Mouse (Mus musculus) heart, adult 2 months (tissue): ENCODE measurements around the gene Cd6.

ENCODE experiments used
- CTCF ChIP-seq: fragments of 200-600 bp; IDR thresholded peaks from 2 replicates; pipeline ENCODE4 v1.8.1; 2022; ENCODE audit warnings: antibody characterized with exemption, mild to moderate bottlenecking, moderate library complexity
- EP300 ChIP-seq: fragments of 200-500 bp; IDR thresholded peaks from 2 replicates; pipeline ENCODE4 v1.6.1; 2011; ENCODE audit warnings: low read depth, low read length, control low read depth; ENCODE audit not compliant: insufficient read depth
- POLR2A ChIP-seq: fragments of 200-500 bp; IDR thresholded peaks from 2 replicates; pipeline ENCODE4 v1.6.1; 2011; ENCODE audit warnings: mild to moderate bottlenecking, low read depth, low read length, control low read depth; ENCODE audit not compliant: insufficient read depth

DNA sequence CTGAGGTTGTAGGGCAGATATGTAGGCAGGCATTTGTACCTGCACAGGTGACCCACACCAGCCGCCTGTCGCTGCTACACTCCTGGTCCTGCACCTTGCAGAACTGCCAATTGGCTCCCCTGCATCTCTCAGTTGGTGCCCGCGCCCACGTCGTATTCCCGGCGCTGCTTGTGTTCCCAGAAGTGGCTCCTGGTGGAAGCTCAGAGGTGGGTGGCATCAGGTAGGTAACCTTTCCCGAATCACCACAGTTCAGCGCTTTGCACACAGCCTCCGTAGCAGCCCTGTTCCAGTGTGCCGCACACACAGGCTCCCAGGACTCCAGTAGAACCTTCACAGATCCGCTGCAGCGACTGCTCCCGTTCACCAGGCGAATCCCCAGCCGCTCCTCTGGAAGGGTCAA, 30.7 kb downstream of the Cd6 start:
- TF ChIP-seq CTCF (no peak), POLR2A (no peak), EP300 (no peak)
